Comparison of ENCODE assay signal across 16 mouse cellular contexts in the genomic region with DNA sequence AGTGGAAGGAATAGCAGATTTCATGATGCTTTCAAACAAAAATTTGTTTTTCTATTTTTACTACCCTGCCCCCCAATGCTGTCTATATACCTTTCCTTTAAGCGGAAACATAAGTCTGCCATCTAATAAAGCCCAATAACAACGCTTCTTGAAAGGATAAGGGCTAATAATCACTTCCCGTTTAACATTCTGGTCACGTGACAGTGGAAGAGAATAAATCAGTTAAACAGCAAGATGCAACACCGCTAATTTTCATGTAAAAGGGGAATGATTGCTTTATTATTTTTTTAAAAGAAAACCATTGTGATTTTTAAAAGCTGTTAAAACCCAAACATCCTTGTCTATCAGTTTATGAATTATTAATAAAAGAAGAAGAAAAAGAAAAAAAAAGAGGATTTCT.
DNase-seq lines count a peak whose midpoint lies in the region; ATAC-seq and TF ChIP-seq lines count a peak whose summit lies in the region.
"Had no signal": no experiment of that assay in that cellular context is flagged by ENCODE, and none has a peak within 500 bp of the region (broad histone marks: within the 10 kb centered on the region; RNA-seq: fewer than 3 reads in every experiment).

No protein-coding gene starts in this region.

- no peak for TF ChIP-seq POLR2A in testis, adult 2 months (IDR thresholded peaks at IDR 0.05; ENCODE audit: control insufficient read depth, low read depth, low read length)

- peak overlapping the region; percentile 64; the same call in 1 of the 2 replicates for H3K4me3 ChIP-seq in testis, adult 2 months (ENCODE audit: control insufficient read depth, low read depth, low read length)
- H3K4me3 ChIP-seq in hindbrain, embryonic 16.5 days (ENCODE audit: low read length) = no peak overlapping the region; the same call in 1 of the 2 replicates
- H3K4me3 ChIP-seq: heart, embryonic 13.5 days; lung, embryonic 15.5 days had no signal

- peak; percentile 18 for DNase-seq in embryo, embryonic 10.5 days (ENCODE audit: low spot score)
- no peak for DNase-seq in embryo, embryonic 11 days
- DNase-seq in testis, postnatal 10 days (ENCODE audit: low spot score) = no peak
- no peak for DNase-seq in left cerebral cortex, postnatal 14 days (ENCODE audit: low spot score in 2 of 2)
- DNase-seq: adrenal gland, postnatal 36 days; heart, postnatal 4 days; kidney, adult 18-20 months; kidney, postnatal 4 days had no signal

- peak overlapping the region; percentile 53 for H3K4me2 ChIP-seq in hindbrain, embryonic 16.5 days (ENCODE audit: low read length)
- H3K4me2 ChIP-seq: liver, embryonic 11.5 days; lung, embryonic 15.5 days had no signal

- intact Hi-C loops in left cerebral cortex, postnatal 14 days (cut with DNase I) = no loop called here

- 24% methylated on average over 5 of the region's 5 CpGs for WGBS in hindbrain, embryonic 16.5 days

- H3K27ac ChIP-seq in testis, adult 2 months (ENCODE audit: control insufficient read depth, insufficient read depth, low read depth, low read length) = no peak overlapping the region; the same call in 1 of the 2 replicates
- H3K27ac ChIP-seq in hindbrain, embryonic 16.5 days (ENCODE audit: low read depth, low read length) = no peak overlapping the region
- H3K27ac ChIP-seq: heart, embryonic 13.5 days; lung, embryonic 15.5 days had no signal

- no peaks in the 10 kb centered on the region for H3K36me3 ChIP-seq in testis, adult 2 months (ENCODE audit: control insufficient read depth, insufficient read depth, low read length)
- H3K36me3 ChIP-seq in hindbrain, embryonic 16.5 days (ENCODE audit: control insufficient read depth, insufficient read depth, low read length) = no peaks in the 10 kb centered on the region
- H3K36me3 ChIP-seq: heart, embryonic 13.5 days; lung, embryonic 15.5 days had no signal

- TF ChIP-seq CTCF in testis, adult 2 months (IDR thresholded peaks at IDR 0.05; ENCODE audit: control insufficient read depth, insufficient read depth, insufficient replicate concordance, low read depth, low read length) = no peak

- no peak overlapping the region for H3K9ac ChIP-seq in hindbrain, embryonic 16.5 days (ENCODE audit: low read depth, low read length)
- H3K9ac ChIP-seq: heart, embryonic 13.5 days; lung, embryonic 15.5 days had no signal

- no peaks in the 10 kb centered on the region for H3K27me3 ChIP-seq in testis, adult 2 months (ENCODE audit: control insufficient read depth, insufficient read depth, low read length)
- no peaks in the 10 kb centered on the region for H3K27me3 ChIP-seq in hindbrain, embryonic 16.5 days (replicated peaks; ENCODE audit: control insufficient read depth, insufficient read depth, low read length)

- ATAC-seq in hindbrain, embryonic 16.5 days = no peak
- ATAC-seq in megakaryocyte-erythroid progenitor cell, adult 5-6 weeks (replicated peaks; ENCODE audit: low FRiP score, low TSS enrichment, poor library complexity, severe bottlenecking) = no peak
- ATAC-seq in megakaryocyte, adult 5-6 weeks (ENCODE audit: poor library complexity, severe bottlenecking) = no peak
- ATAC-seq: activated CD4-positive, CD25-positive, alpha-beta regulatory T cell, adult 4 months had no signal

- peaks cover 5% of the 10 kb centered on the region for H3K4me1 ChIP-seq in testis, adult 2 months (ENCODE audit: control insufficient read depth, insufficient read depth, low read length)
- H3K4me1 ChIP-seq in hindbrain, embryonic 16.5 days (ENCODE audit: control insufficient read depth, insufficient read depth, low read depth, low read length) = peaks cover 6% of the 10 kb centered on the region
- H3K4me1 ChIP-seq: lung, embryonic 15.5 days had no signal

- no peaks in the 10 kb centered on the region for H3K9me3 ChIP-seq in hindbrain, embryonic 16.5 days (ENCODE audit: control insufficient read depth, low read length)
- H3K9me3 ChIP-seq: lung, embryonic 15.5 days had no signal
